Mouse (Mus musculus): ENCODE data around the gene Olfr1058. TPM values are rescaled to one million over a fixed set of nuclear protein-coding genes. Genes with fewer than 3 reads are reported as not detected.
"Not testable (repeated sequence)": the region's sequence is repeated elsewhere in the genome, so short reads cannot be mapped to it uniquely, and the experiment has no call there.

The Olfr1058 gene
- not detected in 2 replicates for polyA plus RNA-seq (2015; fragmentation: Nextera tagmentation; extraction: Ambion mirVana)

GRCm38 (mm10) chr2:86388461-86388860 lies at the start of gene Olfr1058:
TSS of gene Olfr1058 (minus strand) at chr2:86388561.
- not testable (repeated sequence) for H3K4me1 ChIP-seq (ENCODE audit: insufficient read depth); H3K36me3 ChIP-seq (replicated peaks; ENCODE audit: insufficient read depth, low read length); H3K9me3 ChIP-seq (ENCODE audit: low read length); H3K9ac ChIP-seq (replicated peaks); ATAC-seq; H3K4me3 ChIP-seq (ENCODE audit: low read depth, low read length); H3K27ac ChIP-seq (ENCODE audit: low read depth); DNase-seq; H3K27me3 ChIP-seq (ENCODE audit: insufficient read depth, low read length); H3K4me2 ChIP-seq (ENCODE audit: low read depth, low read length)

- DNase-seq = not testable (repeated sequence)
These were observed 40.1 kb upstream of the Olfr1058 start for GRCm38 (mm10) chr2:86428511-86428910.

GRCm38 (mm10) chr2:86426649-86427048 lies 38.3 kb upstream of the Olfr1058 start, which contains the start of gene Olfr1062:
TSS of gene Olfr1062 (minus strand) at chr2:86426749.
- not testable (repeated sequence) for H3K36me3 ChIP-seq (replicated peaks; ENCODE audit: insufficient read depth, low read length); H3K9me3 ChIP-seq (ENCODE audit: low read length); H3K27ac ChIP-seq (ENCODE audit: low read depth); DNase-seq; H3K4me1 ChIP-seq (ENCODE audit: insufficient read depth); H3K4me2 ChIP-seq (ENCODE audit: low read depth, low read length); H3K4me3 ChIP-seq (ENCODE audit: low read depth, low read length); ATAC-seq; H3K27me3 ChIP-seq (ENCODE audit: insufficient read depth, low read length); H3K9ac ChIP-seq (replicated peaks)

More at GRCm38 (mm10) chr2:86428511-86428910, 40.1 kb upstream of the Olfr1058 start:
- not testable (repeated sequence) for H3K4me3 ChIP-seq (ENCODE audit: low read depth, low read length); H3K9ac ChIP-seq (replicated peaks); H3K4me1 ChIP-seq (ENCODE audit: insufficient read depth); H3K27me3 ChIP-seq (ENCODE audit: insufficient read depth, low read length); ATAC-seq; H3K4me2 ChIP-seq (ENCODE audit: low read depth, low read length); H3K27ac ChIP-seq (ENCODE audit: low read depth); H3K36me3 ChIP-seq (replicated peaks; ENCODE audit: insufficient read depth, low read length); H3K9me3 ChIP-seq (ENCODE audit: low read length)
- TF ChIP-seq EP300 (IDR thresholded peaks at IDR 0.05; ENCODE audit: low read depth) = peak; percentile 32; the same call in 1 of the 2 replicates
- 52% methylated on average over 8 of the region's 8 CpGs for WGBS (ENCODE audit: insufficient replicate concordance)

GRCm38 (mm10) chr2:86413950-86414349 lies 25.6 kb upstream of the Olfr1058 start, which contains the start of gene Olfr1061:
TSS of gene Olfr1061 (minus strand) at chr2:86414050.
- Histone ChIP-seq H3K9me3 (ENCODE audit: low read length) (no peaks in the 10 kb centered on the region), H3K36me3 (replicated peaks; ENCODE audit: insufficient read depth, low read length) (no peaks in the 10 kb centered on the region), H3K9ac (replicated peaks) (no peak within 1 kb of the TSS), H3K4me1 (ENCODE audit: insufficient read depth) (no peaks in the 10 kb centered on the region), H3K27ac (ENCODE audit: low read depth) (no peak within 1 kb of the TSS), H3K4me3 (ENCODE audit: low read depth, low read length) (no peak within 1 kb of the TSS), H3K27me3 (ENCODE audit: insufficient read depth, low read length) (no peaks in the 10 kb centered on the region), H3K4me2 (ENCODE audit: low read depth, low read length) (no peak within 1 kb of the TSS)
- no peak for ATAC-seq
- no peak for TF ChIP-seq EP300 (IDR thresholded peaks at IDR 0.05; ENCODE audit: low read depth)
- TF ChIP-seq CTCF (IDR thresholded peaks at IDR 0.05; ENCODE audit: low read depth) = no peak
- no peak for DNase-seq
- 61% methylated on average over 1 of the region's 1 CpGs for WGBS (ENCODE audit: insufficient replicate concordance)

GRCm38 (mm10) chr2:86395114-86395513 lies 6.8 kb upstream of the Olfr1058 start:
- Histone ChIP-seq H3K9ac (replicated peaks) (no peak overlapping the region), H3K4me2 (ENCODE audit: low read depth, low read length) (no peak overlapping the region), H3K4me1 (ENCODE audit: insufficient read depth) (no peaks in the 10 kb centered on the region), H3K4me3 (ENCODE audit: low read depth, low read length) (no peak overlapping the region), H3K36me3 (replicated peaks; ENCODE audit: insufficient read depth, low read length) (no peaks in the 10 kb centered on the region), H3K27me3 (ENCODE audit: insufficient read depth, low read length) (no peaks in the 10 kb centered on the region), H3K9me3 (ENCODE audit: low read length) (no peaks in the 10 kb centered on the region), H3K27ac (ENCODE audit: low read depth) (no peak overlapping the region)
- DNase-seq (no peak), ATAC-seq (no peak)
- 66% methylated on average over 2 of the region's 2 CpGs for WGBS (ENCODE audit: insufficient replicate concordance)
- no peak for TF ChIP-seq EP300 (IDR thresholded peaks at IDR 0.05; ENCODE audit: low read depth)
- no peak for TF ChIP-seq CTCF (IDR thresholded peaks at IDR 0.05; ENCODE audit: low read depth)

- no peak for TF ChIP-seq CTCF (IDR thresholded peaks at IDR 0.05; ENCODE audit: low read depth)
- TF ChIP-seq EP300 (IDR thresholded peaks at IDR 0.05; ENCODE audit: low read depth) = no peak
- H3K9ac ChIP-seq (replicated peaks) = no peak within 1 kb of the TSS
These were observed 10.1 kb downstream of the Olfr1058 start, which contains the start of gene Olfr1057 for GRCm38 (mm10) chr2:86378293-86378692. TSS of gene Olfr1057 (minus strand) at chr2:86378393.

GRCm38 (mm10) chr2:86366342-86366741 lies 22.0 kb downstream of the Olfr1058 start:
- H3K9me3 ChIP-seq (ENCODE audit: low read length); H3K36me3 ChIP-seq (replicated peaks; ENCODE audit: insufficient read depth, low read length); H3K4me3 ChIP-seq (ENCODE audit: low read depth, low read length); H3K27ac ChIP-seq (ENCODE audit: low read depth); H3K27me3 ChIP-seq (ENCODE audit: insufficient read depth, low read length); DNase-seq; H3K9ac ChIP-seq (replicated peaks); H3K4me1 ChIP-seq (ENCODE audit: insufficient read depth); ATAC-seq; H3K4me2 ChIP-seq (ENCODE audit: low read depth, low read length): not testable (repeated sequence)
- no CpG with 5 or more reads among the region's 6 CpGs for WGBS (ENCODE audit: insufficient replicate concordance)

More at GRCm38 (mm10) chr2:86378293-86378692, 10.1 kb downstream of the Olfr1058 start, which contains the start of gene Olfr1057:
- H3K36me3 ChIP-seq (replicated peaks; ENCODE audit: insufficient read depth, low read length) = no peaks in the 10 kb centered on the region
- no peak within 1 kb of the TSS for H3K27ac ChIP-seq (ENCODE audit: low read depth)
- DNase-seq (no peak), ATAC-seq (no peak)
- no peaks in the 10 kb centered on the region for H3K4me1 ChIP-seq (ENCODE audit: insufficient read depth)
- H3K9me3 ChIP-seq (ENCODE audit: low read length) = no peaks in the 10 kb centered on the region
- H3K4me2 ChIP-seq (ENCODE audit: low read depth, low read length) = no peak within 1 kb of the TSS
- no peak within 1 kb of the TSS for H3K4me3 ChIP-seq (ENCODE audit: low read depth, low read length)
- no peaks in the 10 kb centered on the region for H3K27me3 ChIP-seq (ENCODE audit: insufficient read depth, low read length)
